Mouse (Mus musculus) fibroblast of lung, adult 2 months (primary cell): ENCODE results near the gene Kcnq1.

Experiments
- DNase-seq: peaks from one replicate; pipeline ENCODE4 v3.0.0-alpha.2; 2011; ENCODE audit warnings: low read depth

The Kcnq1 gene

GRCm38 (mm10) chr7:143463865-143464415, 357.8 kb downstream of the Kcnq1 start:
- no peak for DNase-seq

DNA sequence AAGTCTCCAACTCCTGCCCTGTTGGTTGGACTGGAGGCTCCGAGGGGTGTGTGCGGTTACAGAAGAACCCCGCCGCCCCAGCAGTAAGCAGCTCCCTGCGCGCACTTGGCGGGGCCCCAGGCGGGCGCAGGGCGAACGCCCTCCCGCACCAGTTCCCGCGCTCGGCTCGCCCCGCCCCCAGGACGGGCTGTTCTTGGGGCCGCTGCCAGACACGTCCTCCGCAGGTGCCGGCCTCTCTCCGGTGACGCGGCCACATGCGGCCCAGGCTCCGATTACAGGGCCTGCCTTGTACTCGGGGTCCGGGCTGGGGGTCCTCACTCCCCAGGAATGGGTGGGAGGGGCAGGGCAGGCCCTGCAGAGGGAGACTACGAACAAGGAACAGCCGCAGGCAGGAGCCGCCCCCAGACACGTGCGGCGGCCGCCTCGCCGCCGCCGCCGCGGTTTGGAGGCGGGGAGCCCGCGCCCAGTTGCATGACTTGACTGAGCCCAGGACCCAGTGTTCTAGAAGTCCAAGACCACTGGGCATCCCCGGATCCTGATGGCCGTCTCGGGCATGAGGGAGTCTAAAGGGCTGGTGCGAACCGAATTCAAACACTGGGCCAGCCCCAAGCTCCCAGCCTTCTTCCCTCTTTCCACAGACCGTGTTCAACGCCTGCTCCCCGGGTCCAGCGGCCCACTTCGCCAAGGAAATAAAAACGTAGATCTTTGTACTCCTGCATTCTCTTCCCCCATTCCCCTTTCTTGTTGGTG, 358.8 kb downstream of the Kcnq1 start:
- no peak for DNase-seq

DNA sequence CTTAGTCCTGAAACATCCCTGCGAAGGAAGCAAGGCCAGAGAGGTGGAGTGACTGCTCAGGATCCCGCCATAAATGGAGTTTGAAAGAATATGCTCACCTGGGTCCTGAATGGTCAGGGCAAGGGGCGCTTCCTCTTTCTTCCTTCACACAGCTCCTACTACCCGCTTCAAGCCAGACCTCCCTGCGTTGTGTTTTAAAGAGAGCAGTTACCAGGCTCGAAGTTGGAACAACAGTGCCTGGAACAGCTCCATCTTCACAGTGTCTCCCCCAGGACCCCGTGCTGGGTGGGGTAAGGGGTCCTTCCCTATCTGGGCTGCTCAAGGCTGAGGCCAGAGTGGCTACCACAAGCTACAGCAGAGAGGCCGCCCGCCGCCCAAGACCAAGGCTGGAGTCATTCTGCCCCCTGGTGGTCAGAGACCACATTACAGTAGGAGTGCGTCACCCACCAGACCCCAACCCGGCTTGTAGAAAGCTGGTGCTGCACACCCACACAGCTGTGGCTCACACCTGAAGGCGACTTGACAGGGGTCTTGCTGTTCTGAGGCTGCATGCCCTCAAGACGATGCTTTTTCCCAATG, 360.0 kb downstream of the Kcnq1 start:
- no peak for DNase-seq

- no peak for DNase-seq
These were observed 361.6 kb downstream of the Kcnq1 start for GRCm38 (mm10) chr7:143467714-143468113.

DNA sequence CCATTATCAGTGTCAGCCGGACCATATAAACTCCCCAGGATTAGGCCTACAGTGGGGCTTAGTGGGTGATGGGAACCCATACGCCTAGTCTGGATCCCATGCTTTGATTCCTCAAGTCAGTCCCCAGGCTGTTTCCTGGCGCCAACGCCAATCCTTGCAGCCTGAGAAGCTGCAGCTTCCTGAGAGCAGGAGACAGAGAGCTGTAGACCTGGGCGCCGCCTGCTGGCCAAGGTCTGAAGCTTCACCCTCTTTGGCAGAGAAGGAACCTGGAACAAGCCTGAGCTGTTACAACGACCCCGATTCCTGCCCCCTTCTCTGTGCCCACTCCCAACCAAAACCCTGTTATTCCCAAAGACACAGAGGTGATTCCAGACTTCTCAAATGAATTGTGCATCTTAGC, 363.8 kb downstream of the Kcnq1 start:
- no peak for DNase-seq

GRCm38 (mm10) chr7:143473347-143474101, 367.4 kb downstream of the Kcnq1 start, which contains the start of gene Slc22a18:
Gene Slc22a18 (plus strand): TSS chr7:143473736.
- DNase-seq = peak; percentile 40

DNA sequence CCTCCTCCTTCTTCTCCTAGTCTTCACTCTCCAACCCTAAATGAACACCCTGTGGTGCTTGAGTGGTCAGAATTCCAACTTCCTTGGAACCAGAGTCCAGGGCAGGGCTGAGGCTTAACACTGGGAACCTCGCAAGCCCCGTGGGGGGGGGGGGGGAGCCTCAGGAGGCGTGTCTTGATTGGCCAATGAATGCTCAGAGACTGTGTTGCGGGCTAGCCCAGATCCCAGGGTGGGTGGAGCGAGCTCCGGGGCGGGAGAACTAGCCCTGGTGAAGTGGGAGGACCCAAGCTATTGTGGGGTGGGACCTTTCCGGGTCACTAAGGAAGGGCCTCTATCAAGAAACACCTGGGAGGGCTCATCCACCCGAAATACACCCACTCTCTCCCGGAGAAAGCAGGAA, 368.6 kb downstream of the Kcnq1 start:
- DNase-seq = no peak

GRCm38 (mm10) chr7:143475876-143476275, 369.7 kb downstream of the Kcnq1 start:
- no peak for DNase-seq
